Mouse (Mus musculus): Measurements from ENCODE around the gene Mrpl23. TPM values are rescaled to one million over a fixed set of nuclear protein-coding genes. Genes with fewer than 3 reads are reported as not detected.
A peak's percentile ranks its signal among the peaks of the same experiment; 100 is the strongest.

The Mrpl23 gene
- polyA plus RNA-seq, 1 experiment from 2014 or later: 21.9 TPM

DNA sequence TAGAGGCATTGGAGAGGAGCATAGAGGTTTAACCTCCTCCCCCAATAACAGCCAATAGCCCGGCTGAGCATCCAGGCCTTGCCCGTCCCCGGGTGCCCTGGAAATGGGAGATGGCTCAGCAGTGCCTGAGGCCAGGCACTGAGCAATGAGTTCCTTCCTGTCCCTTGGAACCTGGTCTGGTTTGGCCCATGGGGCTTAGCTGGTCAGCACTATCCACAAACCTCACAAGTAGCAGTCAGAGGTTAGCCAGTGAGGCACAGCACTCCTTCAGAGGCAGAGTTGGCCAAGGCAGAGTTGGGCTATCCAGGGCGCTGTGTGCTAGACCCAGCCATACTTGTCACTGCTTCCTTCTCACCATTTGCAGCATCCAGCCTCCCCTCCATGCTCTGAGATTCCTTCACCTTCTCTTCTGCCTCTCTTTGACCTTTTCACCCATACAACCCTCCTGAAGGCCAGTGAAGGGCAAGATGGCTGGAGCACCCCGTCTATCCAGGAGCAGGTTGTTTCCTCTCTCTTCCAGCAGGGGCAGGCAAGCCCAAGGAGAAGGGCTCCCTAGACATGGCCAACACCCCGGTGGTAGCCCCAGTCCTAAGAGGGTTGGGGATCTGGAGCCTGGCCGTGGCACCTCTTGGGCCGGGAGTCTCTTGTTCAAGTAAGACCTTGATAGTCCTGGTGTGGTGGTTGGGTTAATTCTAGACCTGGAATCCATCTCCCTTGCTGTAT lies 23.0 kb downstream of the Mrpl23 start:
- WGBS: 83% methylated on average over 8 of the region's 8 CpGs
- H3K4me2 ChIP-seq: no peak overlapping the region
- no peaks in the 10 kb centered on the region for H3K36me3 ChIP-seq
- H3K4me1 ChIP-seq: peaks cover 46% of the 10 kb centered on the region
- no peak overlapping the region for H3K4me3 ChIP-seq (replicated peaks)
- no peaks in the 10 kb centered on the region for H3K9me3 ChIP-seq
- H3K27me3 ChIP-seq (replicated peaks): no peaks in the 10 kb centered on the region
- no peak overlapping the region for H3K9ac ChIP-seq
- ATAC-seq (ENCODE audit: insufficient read depth, low FRiP score, low read depth): no peak
- H3K27ac ChIP-seq: no peak overlapping the region

DNA sequence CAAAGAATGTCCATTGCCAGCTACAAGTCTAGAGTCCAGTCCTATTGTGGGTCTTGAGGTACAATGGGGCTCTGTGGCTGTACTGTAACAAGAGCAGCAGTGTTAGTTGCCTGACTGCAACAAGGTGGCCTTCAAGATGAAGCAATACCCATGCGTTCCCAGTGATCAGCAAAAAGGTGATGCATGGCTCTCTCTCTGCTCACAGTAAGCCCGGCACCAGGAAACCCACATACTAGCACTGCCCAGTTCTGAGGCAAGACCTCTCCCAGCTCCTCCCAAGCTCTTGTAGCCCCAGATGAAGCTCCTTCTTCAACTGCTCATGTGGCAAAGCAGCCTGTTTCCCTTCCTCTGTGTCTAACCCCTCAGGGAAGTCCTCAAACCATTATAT lies 23.6 kb downstream of the Mrpl23 start:
- Histone ChIP-seq H3K9ac (no peak overlapping the region), H3K9me3 (no peaks in the 10 kb centered on the region), H3K4me1 (peaks cover 49% of the 10 kb centered on the region), H3K4me3 (replicated peaks) (no peak overlapping the region), H3K36me3 (no peaks in the 10 kb centered on the region), H3K27me3 (replicated peaks) (no peaks in the 10 kb centered on the region), H3K4me2 (no peak overlapping the region), H3K27ac (no peak overlapping the region; the same call in 1 of the 2 replicates)
- no peak for ATAC-seq (ENCODE audit: insufficient read depth, low FRiP score, low read depth)
- WGBS: 94% methylated on average over 2 of the region's 2 CpGs

DNA sequence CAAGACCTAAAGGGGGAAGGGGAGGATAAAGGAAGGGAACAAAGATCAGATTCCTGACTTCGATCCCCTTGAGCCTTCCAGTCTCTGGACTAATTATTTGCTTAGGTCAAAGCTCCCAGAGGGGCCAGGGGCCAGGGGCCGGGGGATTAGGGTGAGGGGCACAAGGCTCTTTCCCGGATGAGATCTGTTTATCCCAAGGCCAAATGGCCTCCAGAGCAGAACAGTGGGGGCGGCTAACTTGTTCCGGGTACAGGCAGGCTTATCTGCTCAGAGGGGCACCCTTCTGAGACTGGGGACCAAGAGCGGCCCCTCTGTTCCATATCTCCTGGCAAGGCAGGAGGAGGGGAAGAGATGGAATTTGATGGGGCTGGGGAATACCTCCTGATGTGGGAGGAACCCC lies 25.2 kb downstream of the Mrpl23 start:
- 37% methylated on average over 6 of the region's 6 CpGs for WGBS
- Histone ChIP-seq H3K36me3 (no peaks in the 10 kb centered on the region), H3K9ac (no peak overlapping the region), H3K27ac (no peak overlapping the region), H3K4me3 (replicated peaks) (no peak overlapping the region), H3K9me3 (no peaks in the 10 kb centered on the region), H3K4me2 (no peak overlapping the region), H3K4me1 (peaks cover 56% of the 10 kb centered on the region), H3K27me3 (replicated peaks) (no peaks in the 10 kb centered on the region)
- no peak for ATAC-seq (ENCODE audit: insufficient read depth, low FRiP score, low read depth)

DNA sequence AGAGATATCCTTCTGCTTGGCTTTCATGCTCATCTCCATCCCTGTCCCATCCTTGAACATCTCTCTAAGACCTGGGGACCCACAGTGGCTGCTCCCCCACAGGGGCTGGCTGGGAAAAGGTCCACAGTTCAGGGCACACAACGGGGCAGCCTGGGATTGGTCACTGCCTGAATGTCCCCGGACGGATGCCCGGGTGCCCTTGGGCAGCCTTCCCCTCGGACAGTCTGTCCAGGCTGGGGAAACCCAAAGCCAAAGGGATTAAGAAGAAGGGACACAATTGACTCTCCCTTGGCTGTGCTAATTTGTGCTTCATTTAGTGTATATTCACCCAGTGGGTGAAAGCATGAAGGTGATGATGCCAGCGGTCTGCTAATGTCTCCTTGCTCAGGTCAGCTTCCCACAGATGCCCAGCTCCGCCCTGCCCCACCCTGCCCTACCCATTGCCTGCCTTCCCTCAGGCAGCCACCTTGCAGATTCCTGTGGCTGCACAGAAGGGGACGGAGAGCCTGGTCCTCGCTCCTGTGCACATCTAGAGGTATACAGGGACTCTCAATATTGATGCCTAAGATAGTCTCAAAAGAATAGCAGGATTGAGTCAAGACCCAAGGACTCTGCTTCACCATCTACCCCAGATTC lies 26.1 kb downstream of the Mrpl23 start:
- H3K4me1 ChIP-seq: peaks cover 59% of the 10 kb centered on the region

DNA sequence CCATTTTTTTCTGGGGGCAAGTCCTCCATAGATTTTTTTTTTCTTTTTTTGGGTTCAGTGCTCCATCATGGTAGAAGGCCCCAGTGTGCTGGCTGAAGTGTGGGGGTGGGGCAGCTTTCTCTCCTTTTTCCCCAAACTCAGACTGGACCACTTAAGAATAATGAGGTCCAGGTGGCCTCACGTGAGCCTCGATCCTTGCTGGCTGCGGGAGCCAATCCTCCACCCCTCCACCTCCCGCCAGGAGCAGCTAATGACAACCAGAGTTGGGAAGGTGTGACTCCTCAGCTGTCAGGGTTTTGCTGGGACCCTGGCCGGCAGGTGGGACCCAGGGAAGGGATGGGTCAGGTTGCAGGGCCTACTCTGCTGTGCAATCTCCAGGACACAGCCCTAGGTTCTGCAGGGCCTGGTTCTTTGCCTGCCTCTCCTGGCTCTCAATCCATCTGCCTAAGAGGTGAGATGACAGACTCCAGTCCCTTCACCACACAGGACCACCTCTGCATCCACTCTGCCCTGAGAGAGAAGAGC lies 27.2 kb downstream of the Mrpl23 start:
- Histone ChIP-seq H3K27me3 (replicated peaks) (no peaks in the 10 kb centered on the region), H3K27ac (peak overlapping the region; percentile 8; the same call in 1 of the 2 replicates), H3K4me2 (no peak overlapping the region), H3K36me3 (no peaks in the 10 kb centered on the region), H3K9me3 (no peaks in the 10 kb centered on the region), H3K4me3 (replicated peaks) (no peak overlapping the region), H3K4me1 (peaks cover 54% of the 10 kb centered on the region), H3K9ac (no peak overlapping the region)
- no peak for ATAC-seq (ENCODE audit: insufficient read depth, low FRiP score, low read depth)
- 49% methylated on average over 5 of the region's 5 CpGs for WGBS

More for the DNA sequence above, 26.1 kb downstream of the Mrpl23 start:
- no peak for ATAC-seq (ENCODE audit: insufficient read depth, low FRiP score, low read depth)
- no peaks in the 10 kb centered on the region for H3K36me3 ChIP-seq
- H3K27ac ChIP-seq: no peak overlapping the region
- no peaks in the 10 kb centered on the region for H3K9me3 ChIP-seq
- 89% methylated on average over 9 of the region's 9 CpGs for WGBS
- no peak overlapping the region for H3K4me2 ChIP-seq
- H3K4me3 ChIP-seq (replicated peaks): no peak overlapping the region
- H3K9ac ChIP-seq: no peak overlapping the region
- no peaks in the 10 kb centered on the region for H3K27me3 ChIP-seq (replicated peaks)

DNA sequence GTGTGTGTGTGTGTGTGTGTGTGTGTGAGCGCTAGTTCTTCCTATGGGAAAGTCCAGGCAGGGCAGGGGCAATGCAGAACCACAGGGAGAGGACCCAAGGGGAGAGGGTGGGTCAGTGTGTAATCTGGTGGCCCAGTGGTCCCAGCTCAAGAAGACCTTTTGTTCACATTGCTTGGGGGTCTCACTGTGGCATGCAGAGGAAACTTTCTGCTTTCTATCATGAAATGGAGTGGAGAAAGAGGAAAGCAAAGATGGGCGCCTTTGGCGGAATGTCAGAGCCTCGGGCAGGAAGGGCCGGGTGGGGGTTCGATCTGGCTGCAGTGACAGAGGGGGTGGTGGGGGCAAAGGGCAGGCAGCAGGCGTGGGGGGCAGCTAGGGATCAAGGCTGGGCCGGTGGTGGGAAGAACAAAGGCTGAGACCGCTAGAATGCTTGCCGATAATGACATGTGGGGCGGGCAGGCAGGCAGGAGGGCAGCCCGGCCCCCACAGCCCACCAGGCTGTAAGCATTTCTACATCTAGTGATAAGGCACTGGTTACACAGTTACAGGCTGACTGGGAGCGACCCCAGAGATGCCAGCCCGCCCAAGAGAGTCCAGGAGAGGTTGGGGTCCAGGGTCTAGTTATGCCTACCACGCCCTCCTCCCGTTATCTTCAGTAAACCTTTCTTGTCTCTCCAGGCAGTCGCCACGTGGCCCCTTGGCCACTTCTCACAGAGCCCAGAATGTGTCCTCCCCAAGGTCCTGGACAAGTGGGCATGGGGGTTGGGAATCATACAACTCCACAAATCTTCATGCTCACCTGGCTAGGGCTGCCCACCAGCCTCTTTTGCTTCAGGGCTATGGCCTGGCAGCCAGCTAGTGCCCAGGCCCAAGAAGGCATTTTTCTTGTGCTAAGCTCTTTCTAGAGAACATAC lies 28.7 kb downstream of the Mrpl23 start:
- H3K27me3 ChIP-seq (replicated peaks): no peaks in the 10 kb centered on the region
- H3K9ac ChIP-seq: no peak overlapping the region
- H3K4me2 ChIP-seq: no peak overlapping the region
- no peak overlapping the region for H3K4me3 ChIP-seq (replicated peaks)
- H3K36me3 ChIP-seq: no peaks in the 10 kb centered on the region
- peak; percentile 86 for ATAC-seq (ENCODE audit: insufficient read depth, low FRiP score, low read depth)
- WGBS: 33% methylated on average over 18 of the region's 18 CpGs
- H3K9me3 ChIP-seq: no peaks in the 10 kb centered on the region
- H3K27ac ChIP-seq: peak overlapping the region; percentile 70
- peaks cover 61% of the 10 kb centered on the region for H3K4me1 ChIP-seq

DNA sequence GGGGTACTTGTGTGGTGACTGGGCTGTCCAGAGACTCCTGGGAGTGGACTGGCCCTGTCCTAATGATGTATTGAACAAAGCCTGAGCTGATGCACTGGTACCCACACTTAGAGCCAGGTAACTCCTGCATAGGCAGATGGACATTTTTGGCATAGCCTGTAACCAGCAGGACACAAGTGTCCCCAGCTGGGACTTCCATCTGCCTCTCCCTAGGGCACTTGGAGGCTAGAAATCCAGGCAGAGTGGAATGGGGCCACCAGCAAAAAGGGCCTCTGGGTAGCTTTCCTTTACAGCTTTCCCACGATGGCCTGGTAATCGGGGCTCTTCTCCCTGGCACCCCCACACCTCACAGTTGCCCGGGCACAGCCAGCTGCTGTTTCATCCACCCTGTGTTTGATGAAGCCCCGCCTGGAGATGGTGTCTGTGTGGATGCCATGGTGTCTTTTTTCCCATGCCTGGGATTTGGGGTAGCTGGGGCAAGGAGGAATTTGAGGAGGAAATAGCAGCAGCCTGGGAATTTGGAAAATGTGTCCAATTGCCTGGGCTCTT lies 29.4 kb downstream of the Mrpl23 start:
- Histone ChIP-seq H3K27ac (peak overlapping the region; percentile 70), H3K4me1 (peaks cover 61% of the 10 kb centered on the region), H3K4me3 (replicated peaks) (no peak overlapping the region), H3K4me2 (no peak overlapping the region), H3K9me3 (no peaks in the 10 kb centered on the region), H3K9ac (no peak overlapping the region), H3K27me3 (replicated peaks) (no peaks in the 10 kb centered on the region), H3K36me3 (no peaks in the 10 kb centered on the region)
- ATAC-seq (ENCODE audit: insufficient read depth, low FRiP score, low read depth): no peak
- WGBS: 50% methylated on average over 4 of the region's 4 CpGs

DNA sequence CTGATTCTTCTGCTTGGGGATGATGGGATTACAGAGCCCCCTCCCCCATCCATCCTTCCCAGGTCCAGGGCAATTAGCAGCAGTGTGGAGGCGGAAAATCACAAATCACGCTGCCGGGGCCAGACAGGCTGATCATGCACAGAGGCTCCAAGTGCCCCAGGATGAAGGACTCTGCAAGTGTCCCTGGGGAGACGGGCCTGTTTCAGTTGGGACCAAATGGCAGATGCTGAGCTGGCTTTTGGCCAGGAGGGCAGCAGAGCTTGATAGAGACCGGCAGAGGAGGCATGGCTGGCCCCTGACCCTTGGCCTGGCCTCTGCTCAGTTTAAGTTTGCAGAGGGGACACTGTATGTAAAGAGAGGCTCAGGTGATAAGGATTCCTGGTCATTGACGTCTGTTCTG lies 30.7 kb downstream of the Mrpl23 start:
- Histone ChIP-seq H3K27me3 (replicated peaks) (no peaks in the 10 kb centered on the region), H3K9me3 (no peaks in the 10 kb centered on the region), H3K27ac (0 out of 2 replicates have a peak overlapping the region, but pooled peaks have one; percentile 70), H3K4me1 (peaks cover 52% of the 10 kb centered on the region), H3K36me3 (no peaks in the 10 kb centered on the region), H3K4me2 (no peak overlapping the region), H3K9ac (no peak overlapping the region), H3K4me3 (replicated peaks) (no peak overlapping the region)
- 32% methylated on average over 6 of the region's 6 CpGs for WGBS
- ATAC-seq (ENCODE audit: insufficient read depth, low FRiP score, low read depth): no peak

DNA sequence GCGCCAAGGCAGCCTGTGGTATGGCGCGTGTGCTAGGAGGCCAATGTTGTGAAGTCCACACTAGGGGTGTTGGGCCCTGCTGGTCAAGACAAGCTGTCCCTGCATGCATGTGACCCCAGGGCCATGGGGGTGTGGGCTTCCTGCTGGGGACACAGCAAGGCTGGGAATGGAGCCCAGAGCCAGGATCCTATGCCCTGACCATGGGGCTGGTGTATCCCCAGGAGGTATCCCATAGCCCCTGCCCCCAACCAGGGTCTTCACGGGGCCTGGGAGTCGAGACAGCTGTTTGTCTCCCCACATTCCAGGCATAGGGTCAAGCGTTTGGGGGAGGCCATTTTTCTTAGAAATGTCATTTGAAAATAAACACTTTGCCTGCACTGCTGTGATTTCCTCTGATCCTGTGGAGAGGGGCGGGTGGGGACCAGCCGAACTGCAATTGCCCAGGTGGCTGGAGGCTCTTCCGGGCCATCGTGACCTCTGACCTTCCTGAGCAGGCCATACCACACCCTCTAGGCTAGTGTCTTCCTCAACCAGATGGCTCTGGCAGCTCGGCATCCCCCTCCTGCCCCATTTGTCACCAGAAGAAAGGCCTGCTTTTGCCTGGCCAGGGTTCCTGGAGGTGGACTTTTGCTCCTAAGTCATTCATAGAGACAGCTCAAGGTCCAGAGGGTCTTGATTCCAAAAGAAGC lies 32.6 kb downstream of the Mrpl23 start:
- ATAC-seq (ENCODE audit: insufficient read depth, low FRiP score, low read depth): no peak
- no peak overlapping the region for H3K4me3 ChIP-seq (replicated peaks)
- 31% methylated on average over 11 of the region's 11 CpGs for WGBS
- no peak overlapping the region for H3K4me2 ChIP-seq
- H3K9ac ChIP-seq: no peak overlapping the region; the same call in 1 of the 2 replicates
- H3K36me3 ChIP-seq: no peaks in the 10 kb centered on the region
- peaks cover 61% of the 10 kb centered on the region for H3K4me1 ChIP-seq
- no peaks in the 10 kb centered on the region for H3K9me3 ChIP-seq
- H3K27me3 ChIP-seq (replicated peaks): no peaks in the 10 kb centered on the region
- H3K27ac ChIP-seq: peak overlapping the region; percentile 5

DNA sequence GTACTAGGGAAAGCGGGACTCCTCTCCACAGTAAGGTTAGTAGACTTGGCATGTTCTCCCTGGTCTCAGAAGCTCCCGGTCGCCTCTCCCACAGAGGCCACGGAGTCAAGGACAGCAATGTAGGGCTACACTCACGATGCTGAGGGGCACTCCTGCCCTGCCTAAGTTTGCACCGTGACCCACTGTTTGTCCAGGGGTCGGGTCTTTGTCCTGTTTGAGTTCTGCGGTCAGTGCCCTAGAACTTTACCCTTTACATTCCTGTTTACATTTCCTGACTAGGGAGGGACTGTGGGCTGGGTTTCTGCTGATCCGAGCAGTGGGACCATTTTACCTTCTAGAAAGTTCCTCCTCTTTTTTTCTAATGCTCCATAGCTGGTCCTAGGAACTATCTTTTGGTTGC lies 34.0 kb downstream of the Mrpl23 start:
- H3K36me3 ChIP-seq: no peaks in the 10 kb centered on the region
- no peak overlapping the region for H3K4me2 ChIP-seq
- no peak for ATAC-seq (ENCODE audit: insufficient read depth, low FRiP score, low read depth)
- H3K27ac ChIP-seq: peak overlapping the region; percentile 5; the same call in 1 of the 2 replicates
- H3K9ac ChIP-seq: no peak overlapping the region
- H3K9me3 ChIP-seq: no peaks in the 10 kb centered on the region
- WGBS: 58% methylated on average over 9 of the region's 9 CpGs
- H3K4me1 ChIP-seq: peaks cover 67% of the 10 kb centered on the region
- no peak overlapping the region for H3K4me3 ChIP-seq (replicated peaks)
- no peaks in the 10 kb centered on the region for H3K27me3 ChIP-seq (replicated peaks)

DNA sequence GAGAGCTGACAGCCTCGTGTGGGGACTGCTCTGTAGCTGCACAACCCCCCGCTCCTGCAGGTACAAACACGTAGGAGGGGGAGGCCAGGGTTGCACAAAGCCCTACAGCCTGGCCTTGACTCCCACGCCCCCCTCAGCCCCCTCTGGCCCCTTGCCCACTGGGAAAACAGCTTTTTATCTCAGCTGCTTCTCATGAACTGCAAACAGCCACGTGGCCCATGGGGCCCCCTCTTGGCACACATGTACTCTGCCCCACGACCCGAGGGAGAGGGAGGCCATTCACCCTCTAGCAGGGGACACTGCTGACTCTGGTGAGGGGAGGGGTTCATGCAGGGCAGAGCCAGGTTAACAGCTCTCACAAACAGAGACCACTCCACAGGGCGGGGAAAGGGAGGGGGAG lies 36.5 kb downstream of the Mrpl23 start:
- Histone ChIP-seq H3K9ac (no peak overlapping the region), H3K4me3 (replicated peaks) (no peak overlapping the region), H3K27ac (peak overlapping the region; percentile 90), H3K4me1 (peaks cover 70% of the 10 kb centered on the region), H3K4me2 (no peak overlapping the region), H3K27me3 (replicated peaks) (no peaks in the 10 kb centered on the region), H3K9me3 (no peaks in the 10 kb centered on the region), H3K36me3 (no peaks in the 10 kb centered on the region)
- 28% methylated on average over 8 of the region's 8 CpGs for WGBS
- ATAC-seq (ENCODE audit: insufficient read depth, low FRiP score, low read depth): peak; percentile 83

All from stomach, embryonic 15.5 days (tissue).